Mouse (Mus musculus) kidney, adult 2 months (tissue): ENCODE data around the gene Tysnd1.

Source experiments
- CTCF ChIP-seq: fragments of 200-500 bp; conservative IDR thresholded peaks from 2 replicates; pipeline ENCODE4 v1.5.1; 2011; ENCODE audit warnings: low read depth, mild to moderate bottlenecking, control low read depth, low read length, moderate library complexity, mixed read lengths; ENCODE audit not compliant: insufficient read depth, insufficient read length
- POLR2A ChIP-seq: fragments of 200-500 bp; IDR thresholded peaks from one replicate; pipeline ENCODE4 v1.6.1; 2011; ENCODE audit warnings: low read depth, low read length, control low read depth

DNA sequence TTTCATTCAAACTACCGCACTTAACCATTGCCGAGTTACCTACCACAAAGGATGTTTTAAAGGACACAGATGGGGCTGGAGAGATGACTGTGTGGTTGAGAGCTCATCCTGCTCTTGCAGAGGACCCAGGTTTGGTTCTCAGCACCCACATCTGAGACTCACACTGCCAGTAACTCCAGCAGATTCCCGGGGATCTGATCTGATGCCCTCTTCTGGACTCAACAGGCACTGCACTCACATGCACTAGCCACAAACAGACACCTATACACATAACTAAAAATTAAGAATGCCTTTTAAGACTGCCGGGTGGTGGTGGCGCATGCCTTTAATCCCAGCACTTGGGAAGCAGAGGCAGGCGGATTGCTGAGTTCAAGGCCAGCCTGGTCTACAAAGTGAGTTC lies 34.9 kb downstream of the Tysnd1 start:
- TF ChIP-seq CTCF (no peak), POLR2A (no peak)
